Mouse (Mus musculus): ENCODE measurements around the gene Vwa5b2. TPM values are rescaled to one million over a fixed set of nuclear protein-coding genes. Genes with fewer than 3 reads are reported as not detected.

Gene Vwa5b2
- polyA plus RNA-seq, 1 experiment from 2014 or later, result 0.89 TPM

GRCm38 (mm10) chr16:20638367-20638766 lies 49.1 kb downstream of the Vwa5b2 start:
- H3K4me1 ChIP-seq (ENCODE audit: insufficient read depth), result no peaks in the 10 kb centered on the region
- no peak overlapping the region for H3K27ac ChIP-seq (ENCODE audit: low read depth)
- ATAC-seq (ENCODE audit: insufficient read depth) (no peak), DNase-seq (no peak)
- WGBS, result 67% methylated on average over 8 of the region's 8 CpGs
- no peaks in the 10 kb centered on the region for H3K9me3 ChIP-seq (ENCODE audit: low read depth, low read length)
- no peak for TF ChIP-seq CTCF (IDR thresholded peaks at IDR 0.05; ENCODE audit: low read depth)
- no peaks in the 10 kb centered on the region for H3K27me3 ChIP-seq (ENCODE audit: insufficient read depth, low read length)
- H3K4me3 ChIP-seq (ENCODE audit: low read depth, low read length), result no peak overlapping the region
- H3K9ac ChIP-seq, result no peak overlapping the region
- H3K4me2 ChIP-seq, result no peak overlapping the region
- H3K36me3 ChIP-seq (ENCODE audit: insufficient read depth), result no peaks in the 10 kb centered on the region

- H3K27me3 ChIP-seq (ENCODE audit: insufficient read depth, low read length), result no peaks in the 10 kb centered on the region
- peak; percentile 86 for DNase-seq
- no peaks in the 10 kb centered on the region for H3K9me3 ChIP-seq (ENCODE audit: low read depth, low read length)
- H3K27ac ChIP-seq (ENCODE audit: low read depth), result no peak overlapping the region
- no peak overlapping the region for H3K4me3 ChIP-seq (ENCODE audit: low read depth, low read length)
- no peaks in the 10 kb centered on the region for H3K4me1 ChIP-seq (ENCODE audit: insufficient read depth)
- no peak overlapping the region for H3K9ac ChIP-seq
- no peaks in the 10 kb centered on the region for H3K36me3 ChIP-seq (ENCODE audit: insufficient read depth)
- ATAC-seq (ENCODE audit: insufficient read depth), result peak; percentile 65; the same call in 1 of the 2 replicates
- H3K4me2 ChIP-seq, result no peak overlapping the region
- 1% methylated on average over 8 of the region's 8 CpGs for WGBS
- TF ChIP-seq CTCF (IDR thresholded peaks at IDR 0.05; ENCODE audit: low read depth), result peak; percentile 82
Observed at GRCm38 (mm10) chr16:20642161-20642560, 52.9 kb downstream of the Vwa5b2 start.

- Histone ChIP-seq H3K9me3 (ENCODE audit: low read depth, low read length) (no peaks in the 10 kb centered on the region), H3K9ac (no peak overlapping the region), H3K36me3 (ENCODE audit: insufficient read depth) (no peaks in the 10 kb centered on the region), H3K4me3 (ENCODE audit: low read depth, low read length) (no peak overlapping the region), H3K27me3 (ENCODE audit: insufficient read depth, low read length) (no peaks in the 10 kb centered on the region), H3K27ac (ENCODE audit: low read depth) (no peak overlapping the region), H3K4me2 (no peak overlapping the region), H3K4me1 (ENCODE audit: insufficient read depth) (no peaks in the 10 kb centered on the region)
- DNase-seq, result no peak
- no peak for TF ChIP-seq CTCF (IDR thresholded peaks at IDR 0.05; ENCODE audit: low read depth)
- no peak for ATAC-seq (ENCODE audit: insufficient read depth)
- 82% methylated on average over 7 of the region's 7 CpGs for WGBS
Observed at GRCm38 (mm10) chr16:20643911-20644310, 54.6 kb downstream of the Vwa5b2 start.

- TF ChIP-seq CTCF (IDR thresholded peaks at IDR 0.05; ENCODE audit: low read depth), result peak; percentile 32
- WGBS, result 2% methylated on average over 46 of the region's 46 CpGs
Observed at GRCm38 (mm10) chr16:20651076-20651946, 62.0 kb downstream of the Vwa5b2 start, which contains the start of gene Psmd2. Gene Psmd2 (plus strand): TSS chr16:20651652.

GRCm38 (mm10) chr16:20651947-20652310 lies 62.7 kb downstream of the Vwa5b2 start:
- TF ChIP-seq CTCF (IDR thresholded peaks at IDR 0.05; ENCODE audit: low read depth), result no peak
- WGBS, result 7% methylated on average over 12 of the region's 12 CpGs
- peak overlapping the region; percentile 75 for H3K4me3 ChIP-seq (ENCODE audit: low read depth, low read length)

More at GRCm38 (mm10) chr16:20651076-20651946, 62.0 kb downstream of the Vwa5b2 start, which contains the start of gene Psmd2:
- Histone ChIP-seq H3K27me3 (ENCODE audit: insufficient read depth, low read length) (no peaks in the 10 kb centered on the region), H3K4me2 (peak within 1 kb of the TSS; percentile 80), H3K9ac (peak within 1 kb of the TSS; percentile 73), H3K4me3 (ENCODE audit: low read depth, low read length) (peak within 1 kb of the TSS; percentile 75), H3K36me3 (ENCODE audit: insufficient read depth) (peaks cover 26% of the 10 kb centered on the region), H3K4me1 (ENCODE audit: insufficient read depth) (no peaks in the 10 kb centered on the region), H3K27ac (ENCODE audit: low read depth) (peak within 1 kb of the TSS; percentile 75), H3K9me3 (ENCODE audit: low read depth, low read length) (no peaks in the 10 kb centered on the region)
- ATAC-seq (ENCODE audit: insufficient read depth) (peak; percentile 97), DNase-seq (peak; percentile 98)

GRCm38 (mm10) chr16:20653315-20653714 lies 64.0 kb downstream of the Vwa5b2 start:
- H3K9ac ChIP-seq, result no peak overlapping the region
- WGBS, result 38% methylated on average over 2 of the region's 2 CpGs
- H3K9me3 ChIP-seq (ENCODE audit: low read depth, low read length), result no peaks in the 10 kb centered on the region
- ATAC-seq (ENCODE audit: insufficient read depth), result no peak
- no peak for DNase-seq
- TF ChIP-seq CTCF (IDR thresholded peaks at IDR 0.05; ENCODE audit: low read depth), result no peak
- H3K36me3 ChIP-seq (ENCODE audit: insufficient read depth), result peaks cover 46% of the 10 kb centered on the region
- no peak overlapping the region; the same call in 1 of the 2 replicates for H3K4me2 ChIP-seq
- no peaks in the 10 kb centered on the region for H3K4me1 ChIP-seq (ENCODE audit: insufficient read depth)
- no peaks in the 10 kb centered on the region for H3K27me3 ChIP-seq (ENCODE audit: insufficient read depth, low read length)
- no peak overlapping the region for H3K4me3 ChIP-seq (ENCODE audit: low read depth, low read length)
- no peak overlapping the region for H3K27ac ChIP-seq (ENCODE audit: low read depth)

More at GRCm38 (mm10) chr16:20651947-20652310, 62.7 kb downstream of the Vwa5b2 start:
- peak overlapping the region; percentile 80 for H3K4me2 ChIP-seq
- no peaks in the 10 kb centered on the region for H3K27me3 ChIP-seq (ENCODE audit: insufficient read depth, low read length)
- DNase-seq (no peak), ATAC-seq (ENCODE audit: insufficient read depth) (no peak; the same call in 1 of the 2 replicates)
- H3K27ac ChIP-seq (ENCODE audit: low read depth), result no peak overlapping the region
- no peaks in the 10 kb centered on the region for H3K4me1 ChIP-seq (ENCODE audit: insufficient read depth)
- peak overlapping the region; percentile 73 for H3K9ac ChIP-seq
- peaks cover 32% of the 10 kb centered on the region for H3K36me3 ChIP-seq (ENCODE audit: insufficient read depth)
- H3K9me3 ChIP-seq (ENCODE audit: low read depth, low read length), result no peaks in the 10 kb centered on the region

MicroRNA genes within 50 kb of the gene (microRNA counts, 519-probe panel; counts per million panel counts)
- microRNA mmu-miR-1224, result 2,430 counts per million, percentile 42 among the panel's probes with 10 or more counts

Small RNA genes lying within 50 kb of the gene (microRNA-seq; reads per million reads assigned to microRNA genes)
- 0.71 reads per million for gene Mir1224 (ENCODE audit: borderline number of aligned reads)

Other genes with a start within 250 kb of the Vwa5b2 start
- gene Abcc5, start 163.1 kb upstream of the Vwa5b2 start, polyA plus RNA-seq (2014; fragmentation: Nextera tagmentation; extraction: Ambion mirVana), result 60.2 and 63.0 TPM in 2 replicates
- gene Eif2b5, start 90.7 kb upstream of the Vwa5b2 start, polyA plus RNA-seq (2014; fragmentation: Nextera tagmentation; extraction: Ambion mirVana), result 111 and 112 TPM in 2 replicates
- 24.6 and 25.2 TPM in 2 replicates for gene Dvl3, start 72.5 kb upstream of the Vwa5b2 start, polyA plus RNA-seq (2014; fragmentation: Nextera tagmentation; extraction: Ambion mirVana)
- gene Ap2m1, start 54.0 kb upstream of the Vwa5b2 start, polyA plus RNA-seq (2014; fragmentation: Nextera tagmentation; extraction: Ambion mirVana), result 641 and 646 TPM in 2 replicates
- 51.1 and 53.9 TPM in 2 replicates for gene Abcf3, start 40.9 kb upstream of the Vwa5b2 start, polyA plus RNA-seq (2014; fragmentation: Nextera tagmentation; extraction: Ambion mirVana)
- gene Eef1akmt4, start 22.1 kb downstream of the Vwa5b2 start, polyA plus RNA-seq (2014; fragmentation: Nextera tagmentation; extraction: Ambion mirVana), result 31.5 and 34.6 TPM in 2 replicates
- not detected in 2 replicates for gene Gm49333, start 22.1 kb downstream of the Vwa5b2 start, polyA plus RNA-seq (2014; fragmentation: Nextera tagmentation; extraction: Ambion mirVana)
- 44.1 and 48.9 TPM in 2 replicates for gene Alg3, start 22.3 kb downstream of the Vwa5b2 start, polyA plus RNA-seq (2014; fragmentation: Nextera tagmentation; extraction: Ambion mirVana)
- gene Camk2n2, start 31.8 kb downstream of the Vwa5b2 start, polyA plus RNA-seq (2014; fragmentation: Nextera tagmentation; extraction: Ambion mirVana), result 0.72 and 1.3 TPM in 2 replicates
- gene Ece2, start 40.4 kb downstream of the Vwa5b2 start, polyA plus RNA-seq (2014; fragmentation: Nextera tagmentation; extraction: Ambion mirVana), result 2.8 and 2.9 TPM in 2 replicates
- 345 and 352 TPM in 2 replicates for gene Psmd2, start 62.2 kb downstream of the Vwa5b2 start, polyA plus RNA-seq (2014; fragmentation: Nextera tagmentation; extraction: Ambion mirVana)
- 176 and 191 TPM in 2 replicates for gene Eif4g1, start 78.8 kb downstream of the Vwa5b2 start, polyA plus RNA-seq (2014; fragmentation: Nextera tagmentation; extraction: Ambion mirVana)
- gene Fam131a, start 103.8 kb downstream of the Vwa5b2 start, polyA plus RNA-seq (2014; fragmentation: Nextera tagmentation; extraction: Ambion mirVana), result 3.4 TPM in 2 replicates
- gene Polr2h, start 128.2 kb downstream of the Vwa5b2 start, polyA plus RNA-seq (2014; fragmentation: Nextera tagmentation; extraction: Ambion mirVana), result 101 and 114 TPM in 2 replicates
- gene Clcn2, start 128.3 kb downstream of the Vwa5b2 start, polyA plus RNA-seq (2014; fragmentation: Nextera tagmentation; extraction: Ambion mirVana), result 7.5 and 10.1 TPM in 2 replicates
- 3.4 and 4.8 TPM in 2 replicates for gene Chrd, start 143.7 kb downstream of the Vwa5b2 start, polyA plus RNA-seq (2014; fragmentation: Nextera tagmentation; extraction: Ambion mirVana)
- gene Thpo, start 145.0 kb downstream of the Vwa5b2 start, polyA plus RNA-seq (2014; fragmentation: Nextera tagmentation; extraction: Ambion mirVana), result 0.76 and 1.1 TPM in 2 replicates